Mouse (Mus musculus): Measurements from ENCODE around the gene Mmrn1. TPM values are rescaled to one million over a fixed set of nuclear protein-coding genes. Genes with fewer than 3 reads are reported as not detected.

Mmrn1 gene
- total RNA-seq, 2 experiments from 2014 or later: 2.8 to 3.1 TPM

DNA sequence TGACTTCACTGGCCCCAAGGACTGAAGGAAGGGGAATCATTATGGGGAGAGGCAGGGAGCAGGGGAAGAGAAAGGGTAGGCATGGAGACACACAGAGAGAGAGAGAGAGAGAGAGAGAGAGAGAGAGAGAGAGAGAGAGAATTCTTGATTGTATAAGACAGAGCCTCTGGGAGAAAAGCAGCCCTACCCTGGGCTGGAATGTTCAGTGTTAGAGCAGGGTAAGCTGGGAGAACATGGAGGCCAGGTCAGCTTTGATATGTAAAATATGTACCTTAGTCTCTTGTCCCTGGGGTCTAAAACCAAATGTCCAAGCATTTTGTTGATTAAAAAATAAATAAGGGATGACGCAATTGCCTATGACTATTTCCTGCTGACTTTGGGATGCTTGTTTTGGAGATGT, 67.6 kb downstream of the Mmrn1 start:
- intact Hi-C loops (cut with DNase I): no loop called here
- DNase-seq: no peak

DNA sequence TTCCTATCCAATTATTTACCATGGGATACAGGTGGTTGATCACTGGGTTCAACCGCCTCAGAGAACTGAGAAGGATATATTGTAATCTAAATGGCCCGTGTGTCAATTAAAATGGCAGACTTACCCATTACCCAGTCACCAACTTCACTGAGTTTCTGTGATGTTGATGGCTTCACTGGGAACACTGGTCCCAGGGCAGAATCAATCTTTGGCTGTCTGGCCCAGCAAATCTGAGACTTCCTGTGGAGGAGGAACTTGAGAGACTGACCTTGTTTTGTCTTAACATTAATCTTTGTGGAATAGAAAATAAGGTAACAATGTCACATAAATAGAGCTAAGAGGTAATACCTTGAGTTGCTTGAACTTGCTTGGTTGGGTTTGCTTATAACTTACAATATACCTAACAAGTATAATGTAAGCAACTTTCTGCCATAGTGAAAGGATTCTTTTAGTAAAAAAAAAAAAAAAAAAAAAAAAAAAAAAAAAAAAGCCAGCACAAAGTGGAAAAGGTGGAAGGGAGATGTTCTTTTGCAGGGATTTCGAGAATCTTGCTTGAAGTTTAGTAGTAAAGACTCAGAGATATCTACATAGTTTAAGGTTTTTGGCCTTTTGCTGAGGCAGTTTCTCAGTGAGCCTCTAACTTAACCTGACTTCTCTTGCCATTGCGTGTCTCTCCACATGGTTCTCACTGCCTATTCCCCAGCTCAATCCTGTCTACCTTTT, 68.8 kb downstream of the Mmrn1 start:
- no peak for DNase-seq
- intact Hi-C loops (cut with DNase I): no loop called here

DNA sequence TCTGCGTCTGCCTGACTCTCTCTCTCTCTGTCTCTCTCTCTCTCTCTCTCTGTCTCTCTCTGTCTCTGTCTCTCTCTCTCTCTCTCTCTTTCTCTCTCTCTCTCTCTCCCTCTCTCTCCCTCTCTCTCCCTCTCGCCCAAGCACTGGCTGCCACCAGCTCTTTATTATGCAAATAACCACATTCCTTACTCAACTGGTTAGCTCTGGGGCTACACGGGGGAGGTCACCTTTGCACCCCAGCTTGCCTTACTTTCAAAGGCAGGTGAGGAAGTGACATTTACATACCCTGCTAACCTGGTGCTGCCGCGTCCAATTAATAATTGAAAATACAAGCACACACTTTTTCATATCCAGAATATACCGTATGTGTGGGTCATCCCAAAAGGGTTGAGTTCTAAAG, 69.3 kb downstream of the Mmrn1 start:
- intact Hi-C loops (cut with DNase I): no loop called here

DNA sequence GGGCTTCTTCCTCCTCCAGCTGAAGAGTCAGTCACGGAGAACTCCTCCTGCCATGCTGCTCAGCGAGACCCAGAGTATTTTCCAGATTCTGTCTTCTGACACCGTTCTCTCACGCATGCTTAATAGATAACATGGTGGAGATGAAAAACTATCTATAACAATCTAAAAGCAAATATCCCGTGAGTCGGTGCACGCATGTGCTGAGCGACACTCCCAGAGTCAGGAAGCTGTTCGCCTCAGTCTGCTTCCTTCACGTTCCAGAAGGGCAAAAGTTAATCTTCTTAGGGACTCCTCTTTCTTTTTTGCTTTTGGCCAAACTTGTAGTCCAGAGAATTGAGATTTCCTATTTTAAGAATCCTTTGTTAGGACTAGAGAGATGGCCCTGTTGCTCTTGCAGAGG, 69.7 kb downstream of the Mmrn1 start:
- DNase-seq: no peak
- intact Hi-C loops (cut with DNase I): no loop called here

More for the DNA sequence above, 69.3 kb downstream of the Mmrn1 start:
- DNase-seq: no peak

DNA sequence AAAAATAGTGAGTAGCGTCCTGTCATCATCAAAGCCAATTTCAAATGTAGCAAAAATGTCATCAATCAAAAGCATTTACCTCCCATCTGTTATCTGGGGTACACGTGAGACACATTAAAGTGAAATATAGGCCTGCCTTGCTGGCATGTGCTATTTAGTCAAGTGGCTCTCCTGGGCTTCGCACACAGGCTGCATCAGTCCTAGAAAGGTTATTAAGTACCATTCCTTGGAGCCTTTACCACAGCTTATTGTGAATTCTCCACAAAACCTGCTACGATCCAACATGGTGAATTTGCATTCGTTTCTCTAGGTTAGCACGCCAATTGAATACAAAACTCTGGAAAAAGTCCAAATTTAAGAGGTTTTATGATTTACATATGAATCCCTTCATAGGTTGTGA, 70.8 kb downstream of the Mmrn1 start:
- DNase-seq: no peak

GRCm38 (mm10) chr6:60996328-60996727, 71.6 kb downstream of the Mmrn1 start:
- no peak for DNase-seq
- intact Hi-C loops (cut with DNase I): no loop called here

More for the DNA sequence above, 70.8 kb downstream of the Mmrn1 start:
- intact Hi-C loops (cut with DNase I): no loop called here

DNA sequence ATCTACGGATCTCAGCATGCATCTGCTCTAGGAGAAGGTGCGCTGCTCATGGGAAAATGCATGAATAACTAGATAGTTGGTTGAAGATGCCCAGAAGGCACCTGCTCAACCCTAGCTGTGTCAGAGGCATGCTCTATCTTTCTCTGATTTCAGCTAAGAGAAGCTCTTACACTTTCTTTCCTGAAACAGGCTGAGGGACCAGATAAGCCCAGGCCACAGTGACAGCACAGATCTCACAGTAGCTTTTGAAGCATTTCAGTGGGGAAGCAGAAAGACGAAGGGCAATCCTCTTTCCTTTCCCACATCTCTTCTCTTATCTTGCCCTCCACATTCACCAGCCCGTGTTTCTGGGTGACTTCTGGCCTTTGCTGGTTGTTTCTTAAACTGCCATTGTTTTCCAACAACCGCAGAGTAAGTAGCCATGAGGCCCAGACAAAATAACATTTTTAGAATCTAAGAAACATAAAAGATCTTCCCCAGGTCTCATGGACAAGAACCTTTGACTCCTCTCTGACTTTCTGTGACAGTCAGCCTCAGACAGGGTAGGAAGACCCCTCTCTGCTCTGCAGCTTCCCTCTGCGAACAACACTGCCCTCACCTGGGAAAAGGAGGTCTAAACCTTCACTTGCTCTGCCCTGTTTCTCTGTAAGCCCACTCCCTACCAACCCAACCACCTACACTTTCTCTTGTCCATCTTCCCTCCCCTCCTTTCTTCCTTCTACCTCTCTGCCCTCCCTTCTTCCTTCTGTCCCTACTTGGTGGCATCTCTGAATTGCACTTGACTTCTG, 76.4 kb downstream of the Mmrn1 start:
- no peak for DNase-seq
- intact Hi-C loops (cut with DNase I): no loop called here

DNA sequence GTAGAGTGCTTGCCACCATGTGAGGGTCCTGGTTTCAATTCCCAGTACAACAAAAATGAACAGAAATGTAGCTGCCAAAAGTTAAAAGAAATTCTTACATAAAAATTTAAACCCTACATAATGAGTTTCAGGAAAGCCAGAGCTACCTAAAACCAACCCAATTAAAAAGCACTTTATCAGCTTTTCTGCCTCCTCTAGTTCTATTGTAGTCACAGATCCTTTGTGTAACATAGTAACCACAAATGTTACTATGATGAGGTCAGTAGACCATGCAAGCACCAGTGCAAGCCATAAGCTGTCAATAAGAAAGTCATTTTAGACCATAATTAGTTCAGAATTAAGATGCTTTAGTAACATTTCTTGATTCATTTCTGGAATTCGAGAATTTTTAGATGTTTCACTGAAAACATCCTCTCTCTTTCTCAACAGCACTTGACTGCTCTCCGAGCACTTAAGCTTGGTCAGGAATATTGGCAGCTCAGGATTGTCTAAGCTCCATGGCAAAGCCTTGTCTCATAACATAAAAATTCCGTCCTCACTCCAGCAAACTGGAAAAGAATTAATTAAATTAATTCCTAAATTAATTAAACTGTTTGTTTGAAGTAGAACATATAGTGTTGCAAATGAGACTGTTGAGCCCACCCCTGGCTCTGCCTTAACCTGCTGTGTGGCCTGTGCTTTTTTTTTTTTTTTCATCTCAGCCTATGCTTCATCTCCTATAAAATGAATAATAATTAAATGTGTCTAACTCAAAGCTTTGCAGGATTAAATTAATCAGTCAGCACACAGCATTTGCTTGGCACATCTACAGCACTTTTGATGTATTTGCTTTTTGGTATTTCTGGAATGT, 79.4 kb downstream of the Mmrn1 start:
- intact Hi-C loops (cut with DNase I): no loop called here

DNA sequence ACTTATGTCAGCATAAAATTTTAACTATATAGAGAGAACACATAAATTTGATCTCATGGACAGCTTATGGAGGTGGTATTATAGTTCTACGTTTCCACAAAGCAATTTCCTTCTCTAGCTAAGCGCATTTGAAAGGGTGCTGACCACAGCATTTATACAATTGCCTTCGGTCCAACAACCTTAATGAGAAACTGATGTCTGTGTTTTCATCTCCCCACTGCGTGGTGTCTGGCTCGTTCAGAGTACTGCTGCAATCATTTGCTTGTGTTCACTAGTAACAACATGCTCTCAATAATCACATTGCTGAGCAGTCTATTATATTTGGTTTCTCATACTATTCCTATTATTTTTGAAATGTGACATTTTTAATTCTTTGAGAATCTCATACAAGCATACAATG, 89.0 kb downstream of the Mmrn1 start:
- intact Hi-C loops (cut with DNase I): no loop called here
- no peak for DNase-seq

More for the DNA sequence above, 79.4 kb downstream of the Mmrn1 start:
- no peak for DNase-seq

DNA sequence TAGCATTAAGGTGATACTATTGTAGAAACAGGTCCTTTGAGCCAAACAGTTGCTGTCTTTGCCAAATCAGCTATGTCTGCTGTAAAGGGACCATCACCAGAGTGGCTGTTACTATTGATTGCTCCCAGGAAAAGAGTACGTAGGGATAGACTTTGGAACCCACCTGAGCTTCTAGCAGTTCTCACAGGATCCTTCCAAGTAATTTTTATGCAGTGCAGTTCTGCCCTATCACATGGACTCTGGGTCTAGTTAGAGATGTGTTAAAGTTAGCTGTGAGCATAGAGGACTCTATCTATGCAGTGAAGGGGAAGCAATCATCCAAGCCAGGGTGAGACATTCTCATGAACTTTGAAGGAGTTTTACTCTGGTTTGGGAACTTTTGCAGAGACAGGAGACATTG, 94.9 kb downstream of the Mmrn1 start:
- DNase-seq: no peak
- intact Hi-C loops (cut with DNase I): no loop called here

DNA sequence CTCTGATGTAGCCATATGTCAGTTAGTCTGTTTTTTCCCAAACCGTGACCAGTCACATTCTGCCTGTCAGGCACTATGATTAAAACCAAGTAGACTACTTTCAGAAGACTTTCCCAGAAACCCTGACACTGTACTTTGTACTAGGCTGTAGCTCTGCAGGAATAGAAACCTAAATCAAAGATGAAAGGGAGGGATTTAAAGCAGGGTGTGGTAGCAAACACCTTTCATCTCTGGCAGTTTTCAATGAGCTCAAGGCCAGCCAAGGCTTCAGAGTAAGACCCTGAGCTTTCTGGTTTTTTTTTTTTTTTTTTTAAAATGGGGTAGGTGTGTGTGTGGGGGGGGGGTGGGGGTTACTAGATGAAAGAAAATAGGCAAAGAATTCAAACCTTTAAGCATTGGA, 96.2 kb downstream of the Mmrn1 start:
- intact Hi-C loops (cut with DNase I): no loop called here
- no peak for DNase-seq

DNA sequence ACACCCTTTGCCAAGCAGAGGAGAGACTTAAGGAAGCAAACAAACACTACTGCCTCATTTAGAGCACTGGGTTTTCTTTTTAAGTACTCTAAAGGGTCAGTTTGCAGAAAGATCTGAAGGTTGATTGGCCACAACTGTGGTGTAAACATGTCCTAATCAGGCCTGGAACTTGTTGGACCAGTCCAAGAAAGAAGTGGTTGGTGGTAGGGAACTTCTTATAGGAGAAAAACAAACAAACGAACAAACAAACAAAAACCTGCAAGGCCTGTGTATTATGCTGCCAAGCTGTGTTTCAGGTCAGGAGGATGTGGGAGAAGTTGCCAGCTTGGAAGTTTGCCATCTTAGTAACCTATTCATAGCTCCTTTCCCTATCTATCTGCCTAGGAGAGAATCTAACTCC, 108.5 kb downstream of the Mmrn1 start:
- intact Hi-C loops (cut with DNase I): no loop called here

More for the DNA sequence above, 108.5 kb downstream of the Mmrn1 start:
- no peak for DNase-seq

Other genes with a start within 250 kb of the Mmrn1 start
- 100 to 1,000 TPM; 295 to 330 TPM for gene Snca, start 95.1 kb upstream of the Mmrn1 start, total RNA-seq (2021)

All from left cerebral cortex, postnatal 4 days (tissue).